Mouse (Mus musculus) spleen, adult 2 months (tissue): ENCODE results near the gene Gpalpp1. TPM values are rescaled to one million over a fixed set of nuclear protein-coding genes. Genes with fewer than 3 reads are reported as not detected.

ENCODE experiments used
- DNase-seq, 2 experiments: peaks; one replicate each; pipeline versions ENCODE4 v3.0.0 to v3.0.0-alpha.2; 2012 to 2021; ENCODE audit warnings: low spot score in 2 of 2, low read depth in 1 of 2
- H3K27ac ChIP-seq: fragments of 200-500 bp; 2 replicates; pipeline ENCODE4 v1.5.1; 2012; ENCODE audit warnings: low read length, inconsistent platforms; ENCODE audit not compliant: insufficient read depth
- H3K27me3 ChIP-seq: fragments of 200-500 bp; 2 replicates; pipeline ENCODE4 v1.6.1; 2012; ENCODE audit warnings: mild to moderate bottlenecking, moderate library complexity, low read length, inconsistent platforms; ENCODE audit not compliant: control insufficient read depth, insufficient read depth
- H3K36me3 ChIP-seq: fragments of 200-500 bp; 2 replicates; pipeline ENCODE4 v1.6.1; 2012; ENCODE audit warnings: mild to moderate bottlenecking, low read length, inconsistent platforms; ENCODE audit not compliant: control insufficient read depth, insufficient read depth
- H3K4me1 ChIP-seq: fragments of 200-500 bp; 2 replicates; pipeline ENCODE4 v1.6.1; 2011; ENCODE audit warnings: inconsistent platforms; ENCODE audit not compliant: control insufficient read depth, insufficient read depth, insufficient read length
- H3K4me3 ChIP-seq: fragments of 200-500 bp; 2 replicates; pipeline ENCODE4 v1.5.1; 2011; ENCODE audit warnings: mild to moderate bottlenecking, inconsistent platforms; ENCODE audit not compliant: insufficient read depth, insufficient read length; ENCODE audit errors: extremely low read depth
- CTCF ChIP-seq: fragments of 200-500 bp; IDR thresholded peaks from 2 replicates; pipeline ENCODE4 v1.5.1; 2011; ENCODE audit warnings: mild to moderate bottlenecking, inconsistent platforms; ENCODE audit not compliant: insufficient read depth, insufficient read length, insufficient replicate concordance; ENCODE audit errors: extremely low read depth
- POLR2A ChIP-seq: fragments of 200-500 bp; IDR thresholded peaks from 2 replicates; pipeline ENCODE4 v1.6.1; 2011; ENCODE audit warnings: low read depth, low read length, inconsistent platforms
- WGBS: fragments of 180-500 bp; shearing (Covaris S2); methylation state at CpG from one replicate; pipeline ENCODE4 v1.1.7; 2018; 5-methylcytosine and 5-hydroxymethylcytosine counted together
- polyA plus RNA-seq: library from polyadenylated mRNA; depleted of rRNA; stranded (reverse); fragments of >200 nt; gene quantifications from 2 replicates; pipeline ENCODE4 v1.2.3, GENCODE M21; 2012

The Gpalpp1 gene
- polyA plus RNA-seq, 1 experiment: 2.7 TPM

DNA sequence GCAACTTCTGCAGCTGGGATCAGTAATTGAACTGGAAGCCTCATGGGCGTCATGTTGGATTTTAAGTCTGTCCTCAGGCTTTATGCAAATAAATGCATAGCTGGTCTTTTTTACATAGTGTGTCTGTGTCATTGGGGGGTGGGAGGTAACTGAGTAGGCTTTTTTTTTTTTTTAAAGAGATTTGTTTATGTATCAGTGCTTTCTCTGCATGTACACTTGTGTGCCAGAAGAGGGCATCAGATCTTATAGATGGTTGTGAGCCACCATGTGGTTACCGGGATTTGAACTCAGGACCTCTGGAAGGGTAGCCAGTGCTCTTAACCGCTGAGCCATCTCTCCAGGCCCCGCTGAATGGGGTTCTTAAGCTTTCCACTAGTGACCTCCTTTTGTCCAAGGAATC is 24.4 kb upstream of the Gpalpp1 start:
- no peak for DNase-seq
- 96% methylated on average over 4 of the region's 4 CpGs for WGBS
- Histone ChIP-seq H3K27ac (no peak overlapping the region), H3K4me1 (no peaks in the 10 kb centered on the region), H3K4me3 (no peak overlapping the region), H3K36me3 (peaks cover 30% of the 10 kb centered on the region), H3K27me3 (no peaks in the 10 kb centered on the region)
- TF ChIP-seq CTCF: no peak
- TF ChIP-seq POLR2A: no peak

- no peaks in the 10 kb centered on the region for H3K27me3 ChIP-seq
- no peak overlapping the region for H3K27ac ChIP-seq
- H3K4me1 ChIP-seq: no peaks in the 10 kb centered on the region
- no peak for DNase-seq
- H3K36me3 ChIP-seq: peaks cover 41% of the 10 kb centered on the region
- WGBS: 81% methylated on average over 4 of the region's 4 CpGs
- no peak overlapping the region for H3K4me3 ChIP-seq
- TF ChIP-seq CTCF (no peak), POLR2A (no peak)
These were observed 17.6 kb upstream of the Gpalpp1 start for GRCm38 (mm10) chr14:76128174-76128573.

- no peak for DNase-seq
- H3K36me3 ChIP-seq: peaks cover 36% of the 10 kb centered on the region
- TF ChIP-seq POLR2A (no peak), CTCF (no peak)
- no peak overlapping the region for H3K27ac ChIP-seq
- H3K4me1 ChIP-seq: no peaks in the 10 kb centered on the region
- H3K4me3 ChIP-seq: no peak overlapping the region
- H3K27me3 ChIP-seq: no peaks in the 10 kb centered on the region
- 95% methylated on average over 3 of the region's 3 CpGs for WGBS
These were observed 16.8 kb upstream of the Gpalpp1 start for GRCm38 (mm10) chr14:76127311-76127710.

GRCm38 (mm10) chr14:76122663-76123058 is 12.1 kb upstream of the Gpalpp1 start:
- H3K4me3 ChIP-seq: no peak overlapping the region
- no peak for DNase-seq
- H3K4me1 ChIP-seq: no peaks in the 10 kb centered on the region
- H3K27me3 ChIP-seq: no peaks in the 10 kb centered on the region
- peaks cover 39% of the 10 kb centered on the region for H3K36me3 ChIP-seq
- TF ChIP-seq CTCF: no peak
- TF ChIP-seq POLR2A: no peak
- 92% methylated on average over 8 of the region's 8 CpGs for WGBS
- no peak overlapping the region for H3K27ac ChIP-seq

GRCm38 (mm10) chr14:76121901-76122662 is 11.5 kb upstream of the Gpalpp1 start:
- 58% methylated on average over 6 of the region's 6 CpGs for WGBS
- H3K36me3 ChIP-seq: peaks cover 37% of the 10 kb centered on the region
- DNase-seq: no peak
- H3K27ac ChIP-seq: no peak overlapping the region
- no peaks in the 10 kb centered on the region for H3K4me1 ChIP-seq
- H3K4me3 ChIP-seq: no peak overlapping the region
- no peak for TF ChIP-seq POLR2A
- peak; percentile 55; the same call in 1 of the 2 replicates for TF ChIP-seq CTCF
- H3K27me3 ChIP-seq: no peaks in the 10 kb centered on the region

GRCm38 (mm10) chr14:76120472-76120871 is 9.9 kb upstream of the Gpalpp1 start:
- no peak for TF ChIP-seq POLR2A
- TF ChIP-seq CTCF: no peak
- no peaks in the 10 kb centered on the region for H3K4me1 ChIP-seq
- DNase-seq: no peak
- 91% methylated on average over 4 of the region's 4 CpGs for WGBS
- no peak overlapping the region for H3K4me3 ChIP-seq
- peaks cover 33% of the 10 kb centered on the region for H3K36me3 ChIP-seq
- H3K27me3 ChIP-seq: no peaks in the 10 kb centered on the region
- H3K27ac ChIP-seq: no peak overlapping the region

- Histone ChIP-seq H3K36me3 (peaks cover 28% of the 10 kb centered on the region), H3K27me3 (no peaks in the 10 kb centered on the region), H3K27ac (no peak overlapping the region), H3K4me1 (no peaks in the 10 kb centered on the region), H3K4me3 (no peak overlapping the region)
- no peak for DNase-seq
- TF ChIP-seq CTCF: no peak
- TF ChIP-seq POLR2A: no peak
- WGBS: 57% methylated on average over 4 of the region's 4 CpGs
These were observed 8.4 kb upstream of the Gpalpp1 start for GRCm38 (mm10) chr14:76118963-76119362.
